Mouse (Mus musculus) small intestine, adult 2 months (tissue): ENCODE measurements around the gene Ccdc6. TPM values are rescaled to one million over a fixed set of nuclear protein-coding genes. Genes with fewer than 3 reads are reported as not detected.
"Not testable (repeated sequence)": the region's sequence is repeated elsewhere in the genome, so short reads cannot be mapped to it uniquely, and the experiment has no call there.

Source experiments
- H3K27ac ChIP-seq: fragments of 200-500 bp; 2 replicates; pipeline ENCODE4 v1.5.1; 2012; ENCODE audit warnings: low read depth, low read length, control low read depth, inconsistent platforms; ENCODE audit not compliant: insufficient read depth
- H3K27me3 ChIP-seq: fragments of 200-500 bp; 2 replicates; pipeline ENCODE4 v1.6.1; 2012; ENCODE audit warnings: mild to moderate bottlenecking, moderate library complexity, low read length, inconsistent platforms; ENCODE audit not compliant: control insufficient read depth, insufficient read depth
- H3K36me3 ChIP-seq: fragments of 200-500 bp; 2 replicates; pipeline ENCODE4 v1.6.1; 2012; ENCODE audit warnings: mild to moderate bottlenecking, low read length, control low read depth, inconsistent platforms; ENCODE audit not compliant: control insufficient read depth, insufficient read depth
- H3K4me1 ChIP-seq: fragments of 200-500 bp; 2 replicates; pipeline ENCODE4 v1.6.1; 2012; ENCODE audit warnings: low read length, inconsistent platforms, mixed read lengths; ENCODE audit not compliant: control insufficient read depth, insufficient read depth, insufficient read length
- H3K4me3 ChIP-seq: fragments of 200-500 bp; 2 replicates; pipeline ENCODE4 v1.5.1; 2012; ENCODE audit warnings: low read depth, mild to moderate bottlenecking, control low read depth, inconsistent platforms, low read length, moderate library complexity
- CTCF ChIP-seq: fragments of 200-500 bp; IDR thresholded peaks from 2 replicates; pipeline ENCODE4 v1.5.1; 2012; ENCODE audit warnings: low read depth, mild to moderate bottlenecking, control low read depth, inconsistent platforms, low read length, moderate library complexity, mixed read lengths; ENCODE audit not compliant: insufficient replicate concordance, insufficient read length; ENCODE audit errors: extremely low read depth
- POLR2A ChIP-seq: fragments of 200-500 bp; IDR thresholded peaks from 2 replicates; pipeline ENCODE4 v1.6.1; 2012; ENCODE audit warnings: low read depth, mild to moderate bottlenecking, control low read depth, inconsistent platforms, low read length, moderate library complexity
- WGBS: fragments of 180-500 bp; shearing (Covaris S2); methylation state at CpG from one replicate; pipeline ENCODE4 v1.1.7; 2018; 5-methylcytosine and 5-hydroxymethylcytosine counted together
- polyA plus RNA-seq: library from polyadenylated mRNA; depleted of rRNA; stranded (reverse); fragments of >200 nt; gene quantifications from 2 replicates; pipeline ENCODE4 v1.2.3, GENCODE M21; 2012

Gene Ccdc6
- polyA plus RNA-seq, 1 experiment, result 34.6 TPM

DNA sequence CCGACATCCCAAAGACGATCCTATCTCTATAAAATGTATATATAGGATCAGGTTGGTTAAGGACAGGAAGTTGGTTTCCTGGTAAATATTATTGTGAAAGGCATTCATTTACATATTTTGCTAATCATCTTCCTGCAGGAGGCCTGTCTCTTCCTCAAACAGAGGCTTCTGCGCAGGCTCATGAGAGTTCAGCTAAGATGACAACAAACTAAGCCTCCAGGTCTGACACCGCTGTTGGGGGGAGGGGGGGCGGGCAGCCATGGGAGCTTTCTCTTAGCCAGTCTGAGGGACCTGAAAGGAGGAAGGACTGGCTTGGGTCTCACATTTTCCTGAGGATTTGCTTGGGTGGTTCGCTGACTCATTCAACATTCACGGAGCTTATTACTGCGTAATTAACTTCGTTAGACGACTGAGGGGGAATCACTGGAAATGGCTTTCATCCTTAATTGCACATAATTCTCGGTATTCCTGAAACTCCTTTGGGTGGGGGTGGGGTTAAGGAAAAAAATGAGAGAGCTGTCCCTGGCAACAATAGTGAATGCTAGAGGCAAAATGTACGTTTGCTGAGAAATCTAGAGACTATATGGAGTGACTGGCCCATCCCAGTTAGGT lies 104.1 kb downstream of the Ccdc6 start:
- TF ChIP-seq CTCF (no peak), POLR2A (no peak)
- 81% methylated on average over 12 of the region's 12 CpGs for WGBS
- Histone ChIP-seq H3K27me3 (no peaks in the 10 kb centered on the region), H3K4me1 (peaks cover 6% of the 10 kb centered on the region; the same call in 1 of the 2 replicates), H3K4me3 (no peak overlapping the region), H3K27ac (no peak overlapping the region), H3K36me3 (no peaks in the 10 kb centered on the region)

DNA sequence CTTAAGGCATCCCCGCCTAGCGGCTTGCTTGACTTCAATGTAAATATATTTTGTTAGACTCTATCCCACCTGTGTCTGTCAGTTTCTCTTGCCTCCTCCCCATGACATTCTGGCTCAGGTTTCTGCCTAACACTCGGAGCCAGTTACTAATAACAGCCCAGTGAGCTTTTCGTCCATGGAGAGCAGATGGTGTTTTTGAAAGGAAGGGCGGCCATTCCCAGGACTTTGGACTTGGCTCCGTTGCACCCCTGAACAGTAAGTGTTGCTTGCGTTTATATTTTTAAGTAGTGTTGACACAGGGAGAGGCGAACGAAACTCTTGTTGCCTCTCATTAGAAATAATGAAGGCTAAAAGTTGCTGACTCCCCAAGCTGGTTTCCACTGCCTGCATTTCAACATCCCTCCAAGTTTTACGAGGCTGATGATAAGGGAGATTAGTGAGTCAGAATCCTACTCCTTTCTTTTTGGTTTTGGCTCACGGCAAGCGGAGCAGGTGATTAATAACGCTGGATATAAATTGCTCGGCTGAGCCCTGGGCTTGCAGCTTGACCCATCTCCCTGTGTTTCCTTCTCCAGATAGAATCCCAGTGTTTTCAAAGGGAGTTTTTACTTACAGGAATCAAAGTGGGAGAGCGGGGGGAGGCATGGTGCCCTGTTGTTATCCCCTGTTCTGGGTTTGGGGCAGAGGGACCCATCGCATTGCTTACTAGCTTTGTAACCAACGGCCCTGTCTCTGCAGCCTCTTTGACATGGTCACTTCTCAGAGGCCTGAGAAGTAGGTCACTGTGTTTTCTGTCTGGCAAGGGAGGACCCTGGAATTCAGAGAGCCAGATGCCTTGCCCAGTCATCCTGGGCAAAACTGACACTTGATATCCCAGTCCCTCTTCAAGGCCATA lies 107.8 kb downstream of the Ccdc6 start, which contains the start of gene Mrln:
Gene Mrln, plus strand, starts transcription at position 160 of the 895 bp plus-strand sequence.
- Histone ChIP-seq H3K4me1 (peaks cover 3% of the 10 kb centered on the region; the same call in 1 of the 2 replicates), H3K27ac (no peak within 1 kb of the TSS), H3K4me3 (no peak within 1 kb of the TSS), H3K27me3 (no peaks in the 10 kb centered on the region), H3K36me3 (no peaks in the 10 kb centered on the region)
- WGBS, result 23% methylated on average over 17 of the region's 17 CpGs
- no peak for TF ChIP-seq POLR2A
- no peak for TF ChIP-seq CTCF

DNA sequence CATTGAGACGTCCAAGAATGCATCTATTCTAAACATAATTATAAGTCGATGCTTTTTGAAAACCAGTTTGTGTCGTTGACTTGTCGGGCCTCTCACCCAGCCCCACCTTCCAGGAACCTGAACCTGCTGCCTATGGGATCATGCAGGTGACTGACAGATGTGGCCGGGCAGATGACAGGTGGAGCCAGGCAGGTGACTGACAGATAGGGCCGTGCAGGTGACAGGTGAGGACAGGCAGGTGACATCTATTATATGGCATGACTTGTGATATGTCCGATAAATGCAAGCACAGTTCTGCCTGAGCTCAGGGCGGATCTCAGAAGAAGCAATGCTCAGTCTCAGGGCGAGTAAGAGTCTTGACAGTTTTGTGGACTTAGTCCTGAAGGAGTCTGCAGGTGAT lies 114.4 kb downstream of the Ccdc6 start:
- no peak overlapping the region for H3K27ac ChIP-seq
- WGBS, result 30% methylated on average over 9 of the region's 9 CpGs

DNA sequence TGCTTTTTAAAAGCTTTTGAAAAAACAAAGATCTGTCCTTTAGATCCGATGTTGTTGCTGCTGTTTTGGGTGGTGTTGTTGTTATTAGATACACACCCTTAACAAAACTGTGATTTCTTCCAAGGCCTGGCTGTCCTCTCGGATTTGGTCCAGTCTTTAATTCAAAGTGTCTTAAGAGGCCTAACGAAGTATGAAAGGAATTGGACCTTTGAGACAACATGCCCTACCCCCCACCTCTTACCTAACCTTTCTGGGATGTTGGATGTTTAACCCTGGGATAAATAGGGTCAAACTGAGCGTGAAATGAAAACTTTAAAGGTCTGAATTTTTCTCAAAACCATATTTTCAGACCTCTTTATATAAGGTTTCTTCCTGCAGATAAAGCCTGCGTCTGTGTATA lies 124.0 kb downstream of the Ccdc6 start:
- 83% methylated on average over 5 of the region's 5 CpGs for WGBS

More for the DNA sequence above, 114.4 kb downstream of the Ccdc6 start:
- no peak for TF ChIP-seq CTCF
- TF ChIP-seq POLR2A, result no peak
- Histone ChIP-seq H3K36me3 (no peaks in the 10 kb centered on the region), H3K27me3 (no peaks in the 10 kb centered on the region), H3K4me3 (no peak overlapping the region), H3K4me1 (no peaks in the 10 kb centered on the region)

DNA sequence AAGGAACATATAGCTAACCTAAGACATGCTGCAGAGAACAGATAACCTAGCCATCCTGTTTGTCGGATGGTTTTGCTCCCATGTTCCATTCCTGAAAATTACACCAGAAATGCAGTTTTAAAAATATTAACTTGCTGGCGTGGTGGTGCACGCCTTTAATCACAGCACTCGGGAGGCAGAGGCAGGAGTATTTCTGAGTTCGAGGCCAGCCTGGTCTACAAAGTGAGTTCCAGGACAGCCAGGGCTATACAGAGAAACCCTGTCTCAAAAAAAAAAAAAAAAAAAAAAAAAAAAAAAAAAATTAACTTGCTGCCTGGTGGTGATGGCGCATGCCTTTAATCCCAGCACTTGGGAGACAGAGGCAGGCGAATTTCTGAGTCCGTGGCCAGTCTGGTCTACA lies 125.3 kb downstream of the Ccdc6 start:
- WGBS, result 89% methylated on average over 8 of the region's 8 CpGs
- not testable (repeated sequence) for H3K27me3 ChIP-seq, H3K4me1 ChIP-seq, H3K36me3 ChIP-seq, H3K4me3 ChIP-seq, H3K27ac ChIP-seq

More for the DNA sequence above, 124.0 kb downstream of the Ccdc6 start:
- peaks cover 2% of the 10 kb centered on the region; the same call in 1 of the 2 replicates for H3K4me1 ChIP-seq
- no peak overlapping the region for H3K4me3 ChIP-seq
- no peak overlapping the region for H3K27ac ChIP-seq
- no peaks in the 10 kb centered on the region for H3K36me3 ChIP-seq
- TF ChIP-seq POLR2A, result no peak
- no peak for TF ChIP-seq CTCF
- H3K27me3 ChIP-seq, result no peaks in the 10 kb centered on the region

DNA sequence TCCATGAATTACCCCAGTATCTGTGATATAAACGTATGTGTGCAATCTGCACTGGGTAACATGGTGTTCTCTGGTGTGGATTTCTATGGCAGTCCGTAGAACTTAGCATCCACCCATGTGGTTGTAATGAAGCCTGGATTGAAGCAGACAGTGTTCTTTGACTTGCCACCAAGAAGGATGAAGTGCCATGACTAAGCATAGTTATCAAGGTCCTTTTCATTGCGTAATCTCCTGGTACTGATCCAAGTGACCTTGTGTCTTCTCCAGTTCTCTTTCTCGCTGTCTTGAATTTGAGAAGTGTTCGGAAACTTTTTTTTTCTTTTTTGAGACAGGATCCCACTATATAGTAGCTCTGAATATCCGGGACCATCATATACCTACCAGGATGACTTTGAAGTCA lies 127.7 kb downstream of the Ccdc6 start:
- Histone ChIP-seq H3K4me3 (no peak overlapping the region), H3K27ac (no peak overlapping the region), H3K4me1 (peaks cover 2% of the 10 kb centered on the region; the same call in 1 of the 2 replicates), H3K27me3 (no peaks in the 10 kb centered on the region), H3K36me3 (no peaks in the 10 kb centered on the region)
- 61% methylated on average over 6 of the region's 6 CpGs for WGBS
- TF ChIP-seq CTCF (no peak), POLR2A (no peak)

DNA sequence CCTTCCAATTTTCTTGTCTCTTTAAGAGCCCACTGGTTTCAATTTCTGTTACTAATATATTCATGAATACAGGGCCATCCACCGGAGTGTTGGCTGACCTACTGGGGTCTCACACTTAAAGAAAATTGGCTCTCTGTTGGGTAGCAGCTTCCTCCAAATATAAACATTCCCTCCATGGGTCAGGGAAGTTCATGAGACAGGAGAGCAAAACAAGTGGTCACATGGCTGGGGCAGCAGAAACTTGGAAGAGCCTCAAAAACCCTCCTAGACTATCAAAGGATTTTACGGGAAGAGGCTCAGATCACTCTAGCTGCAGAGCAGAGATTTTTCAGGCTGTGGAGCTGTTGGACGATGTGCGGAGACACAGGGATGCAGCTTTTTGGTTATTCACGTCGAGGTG lies 128.8 kb downstream of the Ccdc6 start:
- no peak overlapping the region for H3K4me3 ChIP-seq
- WGBS, result 68% methylated on average over 6 of the region's 6 CpGs
- TF ChIP-seq CTCF, result no peak

More for the DNA sequence above, 128.8 kb downstream of the Ccdc6 start:
- Histone ChIP-seq H3K36me3 (no peaks in the 10 kb centered on the region), H3K4me1 (peaks cover 2% of the 10 kb centered on the region; the same call in 1 of the 2 replicates), H3K27me3 (no peaks in the 10 kb centered on the region), H3K27ac (peak overlapping the region; percentile 21; the same call in 1 of the 2 replicates)
